Mouse (Mus musculus): Measurements from ENCODE around the gene Unc13a.
"Not testable (repeated sequence)": the region's sequence is repeated elsewhere in the genome, so short reads cannot be mapped to it uniquely, and the experiment has no call there.

Unc13a gene

DNA sequence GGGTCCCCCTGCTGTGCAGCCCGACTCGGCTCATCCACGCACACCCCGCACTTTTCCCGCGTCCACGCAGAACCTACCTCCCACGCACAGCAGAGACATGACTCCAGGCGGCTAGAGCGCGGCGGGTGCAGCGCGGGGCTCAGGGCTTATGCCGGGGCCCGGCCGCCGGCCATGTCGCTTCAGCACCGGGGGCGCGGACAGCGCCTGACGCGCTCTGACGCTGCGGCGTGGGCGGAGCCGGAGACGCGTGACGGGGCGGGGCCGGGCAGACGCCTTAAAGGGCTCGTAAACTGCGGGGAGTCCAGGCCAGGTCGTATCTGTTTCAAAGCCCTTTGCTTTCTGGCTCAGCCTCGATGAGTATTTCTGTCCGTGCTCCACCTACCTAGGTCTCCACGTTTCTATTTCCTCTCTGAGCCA is at the start of gene Unc13a:
Gene Unc13a (minus strand): TSS at position 209 of the 417 bp plus-strand sequence.
- peak; percentile 95 for DNase-seq

DNA sequence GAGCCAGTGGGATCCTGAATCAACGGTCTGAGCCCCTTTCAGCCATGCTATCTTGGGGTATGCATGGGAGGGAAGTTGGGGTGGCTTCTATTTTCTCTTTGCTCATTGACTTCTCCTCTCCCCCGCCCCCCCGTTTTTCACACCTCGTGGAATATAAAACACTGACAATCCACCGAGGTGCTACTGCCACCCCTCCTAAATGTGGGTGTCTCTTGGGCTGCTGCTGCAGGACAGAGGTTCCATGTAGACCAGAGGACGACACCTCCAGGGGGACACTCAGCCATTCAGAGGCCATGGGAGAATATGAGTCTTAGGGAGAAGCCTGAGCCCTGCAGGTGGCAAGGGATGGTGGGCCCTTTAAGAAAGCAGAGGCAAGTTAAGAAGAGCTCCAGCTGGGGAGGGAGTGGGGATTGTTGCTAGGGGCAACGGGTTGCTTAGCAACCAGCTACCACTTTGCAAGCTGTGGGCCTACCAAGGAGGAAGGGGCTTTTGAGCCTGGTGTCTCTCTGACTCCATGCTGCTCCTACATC is 48.4 kb upstream of the Unc13a start:
- DNase-seq, result peak; percentile 17

GRCm38 (mm10) chr8:71719218-71719617 is 47.7 kb upstream of the Unc13a start:
- peak; percentile 54 for DNase-seq

GRCm38 (mm10) chr8:71718252-71718651 is 46.7 kb upstream of the Unc13a start:
- DNase-seq, result no peak

DNA sequence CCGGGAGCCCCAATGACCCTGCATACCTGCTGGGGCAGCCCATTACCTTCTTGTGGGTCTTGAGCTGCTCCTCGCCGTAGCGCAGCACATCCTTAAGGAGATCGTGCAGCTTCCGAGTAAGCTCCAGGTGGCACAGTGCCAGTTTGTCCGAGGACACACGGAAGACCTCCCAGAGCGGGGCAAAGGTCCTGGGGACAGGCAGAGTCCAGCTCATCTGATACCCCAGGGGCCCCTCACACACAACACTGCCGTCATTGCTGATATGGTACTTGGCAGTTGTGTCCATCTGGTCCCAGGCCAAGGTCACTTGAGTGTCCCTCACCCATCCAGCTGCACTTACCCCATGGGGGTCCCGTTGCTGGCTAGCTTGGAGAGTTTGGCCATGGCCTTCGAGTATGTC is 45.5 kb upstream of the Unc13a start:
- peak; percentile 30 for DNase-seq

DNA sequence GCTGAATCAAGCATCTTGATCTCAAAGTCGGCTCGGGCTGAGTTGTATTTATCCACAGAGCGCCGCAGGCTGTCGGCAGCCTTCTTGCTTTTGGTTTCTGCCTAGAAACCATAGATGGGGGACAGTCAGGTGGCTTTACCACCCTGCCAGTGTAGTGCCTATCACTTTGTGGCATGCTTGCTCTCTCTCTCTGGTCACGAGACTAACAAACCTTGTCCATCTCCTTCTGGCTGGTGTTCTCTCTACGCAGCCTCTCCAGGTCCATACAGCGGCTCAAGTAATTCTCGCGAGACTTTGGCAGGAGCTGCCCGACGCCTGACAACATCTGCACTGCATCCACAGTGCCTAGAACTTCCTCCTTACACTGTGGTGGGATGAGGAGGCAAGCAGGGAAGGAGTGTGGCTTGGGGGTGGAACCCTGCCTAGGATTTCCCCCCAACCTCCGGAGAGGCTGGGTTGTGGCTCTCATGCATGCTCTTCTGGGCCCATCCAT is 45.0 kb upstream of the Unc13a start:
- DNase-seq, result no peak

DNA sequence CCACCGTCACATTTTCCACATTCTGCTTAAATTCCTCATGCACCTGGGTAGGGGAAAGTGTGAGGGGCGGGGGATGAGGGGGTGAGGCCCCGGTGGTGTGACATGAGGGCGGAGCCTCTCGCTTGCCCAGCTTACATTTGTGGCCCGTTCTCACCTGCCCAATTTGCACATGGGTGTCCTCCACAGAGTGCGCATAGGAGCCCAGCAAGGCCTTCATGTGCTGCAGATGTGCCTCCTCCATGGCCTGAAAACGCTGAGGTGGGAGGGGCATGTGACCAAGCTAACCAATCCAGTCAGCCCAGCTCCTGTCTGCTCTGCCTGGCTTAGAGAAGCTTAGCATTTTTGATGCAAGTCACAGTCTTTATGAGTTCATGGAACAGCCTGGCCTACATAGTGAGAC is 44.0 kb upstream of the Unc13a start:
- DNase-seq, result peak; percentile 16

- DNase-seq, result no peak
Observed at GRCm38 (mm10) chr8:71711574-71711973, 40.0 kb upstream of the Unc13a start.

DNA sequence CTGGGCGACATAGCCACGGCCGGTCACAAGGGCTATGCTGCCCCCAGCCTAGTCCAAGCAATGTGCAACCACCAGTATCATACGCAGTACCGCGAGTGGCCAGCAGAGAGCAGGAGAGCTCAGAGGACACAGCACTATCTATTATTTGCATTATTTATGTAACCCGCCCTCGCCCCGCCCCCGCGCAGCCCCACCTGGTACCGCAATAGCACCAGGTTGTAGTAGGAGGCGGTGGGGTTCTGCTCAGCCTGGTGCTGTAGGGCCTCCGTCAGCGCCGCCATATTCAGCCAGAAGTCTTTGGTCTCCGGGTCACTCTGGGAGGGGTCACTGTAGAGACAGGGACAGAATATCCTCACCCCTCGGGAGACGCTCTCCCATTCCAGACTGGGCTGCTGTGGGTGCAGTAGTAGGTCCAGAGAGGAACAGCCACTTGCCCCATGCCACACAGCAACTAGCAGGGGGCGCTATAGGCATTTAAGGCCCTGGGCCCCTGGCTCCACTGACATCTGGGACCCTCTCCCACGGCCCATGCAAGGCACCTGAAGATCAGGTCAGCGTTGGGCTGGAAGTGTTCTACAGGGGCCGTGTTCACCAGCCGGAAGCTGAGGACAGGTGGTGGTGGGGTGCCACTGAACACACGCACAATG is 38.4 kb upstream of the Unc13a start:
- DNase-seq, result peak; percentile 91

GRCm38 (mm10) chr8:71709134-71709799 is 37.7 kb upstream of the Unc13a start:
- no peak for DNase-seq

DNA sequence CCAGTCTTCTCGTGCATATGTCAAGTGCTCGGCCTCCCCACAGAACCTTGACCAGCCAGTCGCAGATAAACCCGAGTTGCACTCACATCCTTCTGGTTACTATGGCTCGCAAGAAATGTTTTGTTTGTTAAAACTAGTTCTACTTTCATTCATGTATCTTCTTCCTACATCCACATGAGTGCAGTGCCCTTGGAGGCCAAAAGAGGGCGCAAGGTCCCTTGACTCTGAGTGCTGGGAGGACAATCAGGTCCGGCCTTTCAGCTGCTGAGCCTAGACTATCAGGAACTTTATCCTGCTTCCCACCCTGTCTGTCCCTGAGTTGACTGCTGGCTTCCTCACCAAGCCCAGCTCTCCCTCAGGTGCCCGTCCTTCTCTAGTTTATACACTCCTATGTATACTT is 36.3 kb upstream of the Unc13a start:
- peak; percentile 44 for DNase-seq

- not testable (repeated sequence) for DNase-seq
Observed at GRCm38 (mm10) chr8:71703400-71703799, 31.8 kb upstream of the Unc13a start.

GRCm38 (mm10) chr8:71702923-71703322 is 31.4 kb upstream of the Unc13a start:
- DNase-seq, result no peak

GRCm38 (mm10) chr8:71702087-71702432 is 30.5 kb upstream of the Unc13a start:
- no peak for DNase-seq

DNA sequence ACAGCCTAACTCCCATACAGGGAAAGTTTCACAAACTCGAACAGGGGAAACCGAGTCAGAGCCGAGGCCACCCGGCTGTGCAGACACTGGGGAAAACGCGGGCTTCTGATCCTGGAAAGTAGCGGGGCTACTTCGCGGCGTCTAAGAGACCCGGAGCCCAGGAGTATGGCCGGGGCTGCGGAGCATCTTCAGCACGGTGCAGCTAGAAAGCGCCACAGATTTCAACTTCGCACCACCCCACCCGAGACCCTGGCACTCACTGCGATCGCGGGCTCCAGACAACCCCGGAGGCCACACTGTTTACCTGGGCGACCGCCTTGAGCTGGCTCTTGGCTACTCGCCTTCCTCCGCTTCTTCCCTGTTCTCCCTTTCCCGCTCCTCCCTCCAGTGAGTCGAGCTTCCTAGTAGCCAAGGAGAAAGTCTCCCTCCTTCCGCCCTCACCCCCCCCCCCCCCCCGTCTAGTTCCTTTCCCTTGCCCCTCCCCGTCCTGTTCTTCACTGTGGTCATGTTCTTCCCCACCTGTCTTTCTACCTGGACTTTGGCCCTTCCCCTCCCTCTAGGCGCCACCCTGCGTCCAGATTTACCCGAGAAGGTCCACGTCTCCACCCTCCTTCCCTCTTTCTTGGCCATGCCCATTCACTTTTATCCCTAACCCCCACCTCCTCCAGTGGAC is 30.0 kb upstream of the Unc13a start, which contains the start of gene B3gnt3:
Gene B3gnt3 (minus strand): TSS at position 376 of the 673 bp plus-strand sequence.
- DNase-seq, result no peak

DNA sequence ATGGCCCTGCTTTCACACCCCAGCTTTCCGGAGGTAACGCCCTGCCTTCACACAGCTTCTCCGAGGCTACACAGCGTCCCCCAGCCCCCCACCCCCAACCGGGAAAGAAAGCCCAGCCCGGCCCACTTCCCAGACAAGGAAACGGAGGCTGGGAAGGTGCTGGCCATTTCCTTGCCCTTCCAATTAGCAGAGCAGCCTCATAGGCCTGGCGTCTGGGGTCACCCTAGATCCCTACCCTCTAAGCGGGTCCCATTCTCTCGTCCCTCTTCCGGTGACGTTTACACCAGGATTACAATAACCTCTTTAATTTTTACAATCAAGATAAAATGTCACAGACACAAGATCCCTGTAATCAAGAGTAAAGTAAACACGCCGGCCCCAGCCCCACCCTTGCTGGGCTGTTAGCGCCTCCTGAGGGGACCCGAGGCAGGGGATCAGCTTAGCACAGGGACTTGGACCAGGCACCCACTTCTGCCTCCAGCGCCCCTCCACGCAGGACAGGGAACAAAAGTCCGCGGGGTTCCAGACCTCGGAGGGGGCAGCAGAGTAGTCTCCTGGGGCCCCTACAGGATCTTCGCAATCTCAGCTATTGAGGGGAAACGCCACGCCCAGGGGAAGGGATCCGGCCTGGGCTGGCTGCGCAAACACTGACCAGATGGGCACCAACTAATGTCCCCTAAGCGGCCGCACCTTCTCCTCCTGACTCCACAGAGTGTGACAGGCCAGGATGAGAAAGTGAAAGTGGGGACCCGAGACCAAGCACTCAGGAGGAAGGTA is 29.1 kb upstream of the Unc13a start:
- no peak for DNase-seq

DNA sequence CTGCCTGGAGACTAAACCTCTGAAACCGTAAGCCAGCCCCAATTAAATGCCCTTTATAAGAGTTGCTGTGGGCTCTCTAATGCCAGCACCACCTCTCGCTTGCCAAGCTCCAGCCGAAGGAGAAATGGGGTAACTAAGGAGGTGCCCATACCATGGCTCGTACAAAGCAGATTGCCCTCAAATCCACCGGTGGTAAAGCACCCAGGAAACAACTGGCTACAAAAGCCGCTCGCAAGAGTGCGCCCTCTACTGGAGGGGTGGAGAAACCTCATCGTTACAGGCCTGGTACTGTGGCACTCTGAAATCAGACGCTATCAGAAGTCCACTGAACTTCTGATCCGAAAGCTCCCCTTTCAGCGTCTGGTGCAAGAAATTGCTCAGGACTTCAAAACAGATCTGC is 23.9 kb upstream of the Unc13a start:
- DNase-seq, result not testable (repeated sequence)

DNA sequence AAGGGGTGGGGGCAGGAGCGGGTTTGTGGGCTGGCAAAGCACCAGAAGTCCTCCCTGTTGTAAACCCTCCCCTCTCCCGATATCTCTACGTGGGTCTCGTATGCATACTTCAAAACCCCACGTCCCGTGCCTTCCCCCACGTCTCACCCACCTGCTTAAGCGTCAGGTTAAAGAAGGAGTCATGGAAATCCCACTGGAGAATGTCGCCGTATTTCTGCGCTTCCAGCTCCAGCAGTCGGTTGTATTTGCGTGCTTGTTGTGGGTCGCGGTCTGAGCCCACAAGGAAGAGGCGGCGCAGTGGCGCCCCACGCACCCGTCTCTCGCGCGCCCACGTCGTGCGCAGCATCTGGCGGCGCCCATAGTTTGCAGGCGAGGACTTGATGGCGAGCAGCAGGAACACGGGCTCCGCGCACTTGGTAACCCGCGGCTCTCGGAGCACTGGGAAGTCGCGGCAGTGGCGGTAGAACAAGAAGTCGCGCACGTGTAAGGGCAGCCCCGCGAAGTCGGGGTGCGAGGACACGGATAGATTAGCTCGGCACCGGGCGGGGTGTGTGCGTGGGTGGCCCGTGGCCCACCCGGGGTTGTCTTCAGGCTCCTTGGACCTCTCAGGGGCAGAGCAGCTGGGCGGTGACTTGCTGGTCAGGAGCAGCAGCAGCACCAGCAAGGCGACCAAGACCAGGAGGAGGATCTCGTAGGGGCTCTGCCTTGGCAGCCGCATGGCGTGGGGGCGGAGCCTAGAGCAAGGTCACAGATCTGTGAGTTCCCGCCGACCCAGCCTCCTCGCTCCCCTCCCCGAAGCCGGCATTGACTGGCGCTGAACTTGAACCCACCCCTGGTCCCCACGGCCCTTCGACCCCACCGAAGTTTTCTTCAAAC is 21.8 kb upstream of the Unc13a start:
- peak; percentile 15 for DNase-seq

- peak; percentile 5 for DNase-seq
Observed at GRCm38 (mm10) chr8:71692509-71692908, 21.0 kb upstream of the Unc13a start.

DNA sequence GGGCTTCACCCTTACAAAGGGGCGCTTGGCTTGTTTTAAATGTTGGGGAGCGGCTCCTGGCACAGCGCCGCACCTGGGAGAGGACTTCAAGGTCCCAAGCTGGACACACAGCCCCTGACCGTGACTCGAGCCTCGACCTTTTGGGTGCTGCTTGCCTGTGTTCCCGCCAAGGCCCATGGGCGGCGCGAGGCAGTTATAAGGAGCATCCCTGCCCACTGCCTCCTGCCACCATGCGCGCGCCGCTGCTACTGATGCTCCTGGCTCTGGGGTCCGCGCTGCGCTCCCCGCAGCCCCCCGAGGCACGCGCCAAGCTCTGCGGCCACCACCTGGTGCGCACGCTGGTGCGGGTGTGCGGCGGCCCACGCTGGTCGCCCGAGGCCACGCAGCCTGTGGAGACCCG is 17.5 kb upstream of the Unc13a start, which contains the start of gene Insl3:
Gene Insl3 (plus strand): TSS at position 187 of the 400 bp plus-strand sequence.
- no peak for DNase-seq

DNA sequence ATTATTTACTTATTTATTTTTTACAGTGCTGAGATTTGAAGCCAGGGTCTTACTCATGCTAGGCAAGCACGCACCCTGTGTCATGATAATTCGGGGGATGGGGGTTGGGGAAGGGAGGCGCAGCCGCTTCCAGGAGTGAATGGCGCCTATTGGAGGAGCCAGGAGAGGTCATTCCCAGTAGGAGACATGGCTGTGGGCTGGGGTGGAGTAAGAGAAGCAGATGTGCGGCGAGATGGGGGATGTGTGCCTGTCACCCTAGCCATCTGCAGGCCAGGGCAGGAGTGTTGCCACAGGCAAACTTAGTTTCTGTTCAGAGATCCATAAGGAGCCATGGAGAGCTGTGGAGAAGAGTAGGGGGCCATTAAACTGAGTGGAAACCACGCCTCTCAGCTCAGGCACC is 16.1 kb upstream of the Unc13a start:
- DNase-seq, result peak; percentile 5

Data from cerebellum, adult 9-11 months (tissue).